Mouse (Mus musculus) naive thymus-derived CD4-positive, alpha-beta T cell, adult 2 months (primary cell): ENCODE results near the gene Elovl6.

ENCODE experiments used
- DNase-seq: peaks from one replicate; pipeline ENCODE4 v3.0.0-alpha.2; 2011; ENCODE audit warnings: low read depth

Gene Elovl6

GRCm38 (mm10) chr3:129543376-129543775 is 11.2 kb downstream of the Elovl6 start:
- no peak for DNase-seq

GRCm38 (mm10) chr3:129544217-129544616 is 12.1 kb downstream of the Elovl6 start:
- DNase-seq = no peak

GRCm38 (mm10) chr3:129545228-129545627 is 13.1 kb downstream of the Elovl6 start:
- peak; percentile 55 for DNase-seq

- DNase-seq = no peak
Measured at GRCm38 (mm10) chr3:129545801-129546200, 13.6 kb downstream of the Elovl6 start.

- DNase-seq = no peak
Measured at GRCm38 (mm10) chr3:129547837-129548435, 15.8 kb downstream of the Elovl6 start.

GRCm38 (mm10) chr3:129548760-129549159 is 16.6 kb downstream of the Elovl6 start:
- DNase-seq = no peak

GRCm38 (mm10) chr3:129549546-129549945 is 17.4 kb downstream of the Elovl6 start:
- DNase-seq = no peak

- no peak for DNase-seq
Measured at GRCm38 (mm10) chr3:129551581-129552290, 19.6 kb downstream of the Elovl6 start.

- DNase-seq = peak; percentile 56
Measured at GRCm38 (mm10) chr3:129552370-129552769, 20.2 kb downstream of the Elovl6 start.

GRCm38 (mm10) chr3:129553173-129553572 is 21.0 kb downstream of the Elovl6 start:
- DNase-seq = peak; percentile 86

GRCm38 (mm10) chr3:129553661-129554060 is 21.5 kb downstream of the Elovl6 start:
- DNase-seq = peak; percentile 56

GRCm38 (mm10) chr3:129554436-129554835 is 22.3 kb downstream of the Elovl6 start:
- DNase-seq = no peak

GRCm38 (mm10) chr3:129557048-129557447 is 24.9 kb downstream of the Elovl6 start:
- DNase-seq = no peak

GRCm38 (mm10) chr3:129557566-129557965 is 25.4 kb downstream of the Elovl6 start:
- DNase-seq = no peak

- no peak for DNase-seq
Measured at GRCm38 (mm10) chr3:129558016-129558955, 26.1 kb downstream of the Elovl6 start.

GRCm38 (mm10) chr3:129560068-129560467 is 27.9 kb downstream of the Elovl6 start:
- peak; percentile 30 for DNase-seq

GRCm38 (mm10) chr3:129561011-129561410 is 28.9 kb downstream of the Elovl6 start:
- DNase-seq = peak; percentile 35

- peak; percentile 45 for DNase-seq
Measured at GRCm38 (mm10) chr3:129561853-129562252, 29.7 kb downstream of the Elovl6 start.

GRCm38 (mm10) chr3:129562411-129562810 is 30.3 kb downstream of the Elovl6 start:
- peak; percentile 52 for DNase-seq

GRCm38 (mm10) chr3:129563807-129564206 is 31.7 kb downstream of the Elovl6 start:
- DNase-seq = no peak

- DNase-seq = no peak
Measured at GRCm38 (mm10) chr3:129564852-129565251, 32.7 kb downstream of the Elovl6 start.

GRCm38 (mm10) chr3:129565458-129565857 is 33.3 kb downstream of the Elovl6 start:
- DNase-seq = no peak

- no peak for DNase-seq
Measured at GRCm38 (mm10) chr3:129566013-129566412, 33.9 kb downstream of the Elovl6 start.
